Mouse (Mus musculus): ENCODE results near the gene Rpl11.
"Not testable (repeated sequence)": the region's sequence is repeated elsewhere in the genome, so short reads cannot be mapped to it uniquely, and the experiment has no call there.

Rpl11 gene

DNA sequence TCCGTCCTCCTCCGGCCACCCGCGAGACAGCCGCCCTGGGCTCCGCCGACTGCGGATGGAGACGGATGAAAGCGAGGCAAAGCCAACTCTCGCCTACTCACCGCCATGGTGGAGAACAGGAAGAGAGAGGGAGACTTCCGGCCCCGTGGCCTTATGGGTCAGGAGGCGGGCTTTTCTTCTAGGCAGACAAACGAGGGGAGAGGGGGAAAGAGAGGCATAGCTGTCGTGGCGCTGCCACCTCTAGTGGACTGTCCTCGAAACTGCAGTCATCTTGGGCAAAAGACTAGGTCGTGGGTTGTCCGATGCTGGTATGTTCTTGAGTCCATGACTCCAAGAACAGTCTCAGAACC, at the start of gene Rpl11:
Gene Rpl11, minus strand, starts transcription at position 182 of the 350 bp plus-strand sequence.
- peak; percentile 87 to 88 for DNase-seq (ENCODE audit: low spot score in 2 of 2)

DNA sequence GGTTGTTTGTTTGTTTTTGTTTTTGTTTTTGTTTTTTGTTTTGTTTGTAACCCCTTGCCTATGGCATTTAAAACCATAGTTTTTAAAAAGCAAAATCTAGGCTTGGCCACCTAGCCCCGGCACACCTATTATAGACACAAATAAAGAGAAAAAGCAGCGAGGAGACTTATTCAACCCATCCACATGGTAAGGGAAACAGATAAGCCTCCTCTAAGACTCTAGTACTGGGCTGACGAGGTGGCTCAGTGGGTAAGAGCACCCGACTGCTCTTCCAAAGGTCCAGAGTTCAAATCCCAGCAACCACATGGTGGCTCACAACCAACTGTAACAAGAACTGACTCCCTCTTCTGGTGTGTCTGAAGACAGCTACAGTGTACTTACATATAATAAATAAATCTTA, 48.5 kb upstream of the Rpl11 start:
- DNase-seq (ENCODE audit: low spot score in 2 of 2): not testable (repeated sequence)

GRCm38 (mm10) chr4:136100396-136101070, 47.3 kb upstream of the Rpl11 start:
- DNase-seq (ENCODE audit: low spot score in 2 of 2): no peak

- no peak for DNase-seq (ENCODE audit: low spot score in 2 of 2)
Observed at GRCm38 (mm10) chr4:136098446-136098845, 45.2 kb upstream of the Rpl11 start.

DNA sequence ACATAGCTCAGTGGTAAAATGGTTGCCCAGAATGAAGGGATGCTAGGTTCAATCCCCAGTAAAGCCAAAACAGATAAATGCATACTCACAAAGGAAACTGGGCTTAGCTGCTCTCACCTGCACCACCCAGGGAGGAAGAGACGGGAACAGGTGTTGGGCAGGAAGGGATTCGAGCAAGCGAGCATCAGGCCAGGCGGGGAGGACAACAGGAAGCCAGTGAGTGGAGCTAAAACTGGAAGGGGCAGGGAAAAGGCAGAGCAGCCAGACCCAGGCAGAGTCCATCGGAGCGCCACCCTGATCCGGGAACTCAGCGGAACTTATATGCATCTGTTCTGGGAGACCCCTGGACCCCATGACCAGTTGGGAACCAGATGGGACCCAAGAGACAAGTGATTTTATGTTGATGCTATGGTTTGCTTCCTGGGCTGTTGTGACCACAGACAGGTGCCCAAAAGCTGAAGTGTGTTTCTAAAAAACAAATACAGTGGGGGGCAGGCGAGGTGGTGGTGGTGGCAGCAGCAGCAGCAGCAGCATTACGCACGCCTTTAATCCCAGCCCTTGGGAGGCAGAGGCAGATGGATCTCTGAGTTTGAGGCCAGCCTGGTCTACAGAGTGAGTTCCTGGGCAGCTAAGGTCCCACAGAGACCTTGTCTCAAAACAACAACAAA, 43.4 kb upstream of the Rpl11 start:
- no peak for DNase-seq (ENCODE audit: low spot score in 2 of 2)

GRCm38 (mm10) chr4:136095490-136096105, 42.4 kb upstream of the Rpl11 start:
- no peak for DNase-seq (ENCODE audit: low spot score in 2 of 2)

DNA sequence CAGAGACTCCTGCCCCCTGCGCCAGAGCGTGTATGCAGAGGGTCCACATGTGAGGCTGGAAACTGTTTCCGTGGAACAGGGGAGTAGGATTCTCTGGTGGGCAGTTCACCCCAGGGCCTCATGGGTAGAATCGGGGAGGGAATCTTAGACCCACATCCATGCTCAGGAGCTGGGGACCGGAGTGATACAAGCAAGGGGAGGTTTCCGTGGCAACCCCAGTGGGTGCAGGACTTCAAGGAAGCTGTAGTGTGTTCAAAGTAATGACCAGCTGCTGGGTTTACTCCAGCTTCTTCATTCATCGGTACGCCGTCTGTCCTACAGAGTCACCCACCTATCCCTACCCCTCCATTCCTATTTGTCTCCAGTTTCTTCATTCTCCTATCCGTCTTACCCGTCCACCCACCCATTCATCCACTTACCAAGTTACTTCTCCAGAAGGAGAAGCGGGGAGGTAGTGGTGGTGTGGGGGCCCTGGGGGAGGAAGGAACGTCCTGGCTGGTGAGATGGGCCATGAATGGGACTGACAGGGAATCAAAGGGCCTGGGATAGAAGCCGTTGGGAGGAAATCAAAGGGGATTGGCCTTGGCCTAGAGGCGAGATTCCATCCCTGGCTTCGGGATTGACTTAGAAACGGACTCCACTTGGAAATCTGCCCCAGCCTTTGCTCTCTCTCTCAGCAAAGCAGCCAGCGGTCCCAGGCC, 41.4 kb upstream of the Rpl11 start:
- DNase-seq (ENCODE audit: low spot score in 2 of 2): peak; percentile 44 to 48

GRCm38 (mm10) chr4:136092498-136092897, 39.3 kb upstream of the Rpl11 start:
- DNase-seq (ENCODE audit: low spot score in 2 of 2): no peak

GRCm38 (mm10) chr4:136091346-136091745, 38.1 kb upstream of the Rpl11 start:
- DNase-seq (ENCODE audit: low spot score in 2 of 2): no peak

DNA sequence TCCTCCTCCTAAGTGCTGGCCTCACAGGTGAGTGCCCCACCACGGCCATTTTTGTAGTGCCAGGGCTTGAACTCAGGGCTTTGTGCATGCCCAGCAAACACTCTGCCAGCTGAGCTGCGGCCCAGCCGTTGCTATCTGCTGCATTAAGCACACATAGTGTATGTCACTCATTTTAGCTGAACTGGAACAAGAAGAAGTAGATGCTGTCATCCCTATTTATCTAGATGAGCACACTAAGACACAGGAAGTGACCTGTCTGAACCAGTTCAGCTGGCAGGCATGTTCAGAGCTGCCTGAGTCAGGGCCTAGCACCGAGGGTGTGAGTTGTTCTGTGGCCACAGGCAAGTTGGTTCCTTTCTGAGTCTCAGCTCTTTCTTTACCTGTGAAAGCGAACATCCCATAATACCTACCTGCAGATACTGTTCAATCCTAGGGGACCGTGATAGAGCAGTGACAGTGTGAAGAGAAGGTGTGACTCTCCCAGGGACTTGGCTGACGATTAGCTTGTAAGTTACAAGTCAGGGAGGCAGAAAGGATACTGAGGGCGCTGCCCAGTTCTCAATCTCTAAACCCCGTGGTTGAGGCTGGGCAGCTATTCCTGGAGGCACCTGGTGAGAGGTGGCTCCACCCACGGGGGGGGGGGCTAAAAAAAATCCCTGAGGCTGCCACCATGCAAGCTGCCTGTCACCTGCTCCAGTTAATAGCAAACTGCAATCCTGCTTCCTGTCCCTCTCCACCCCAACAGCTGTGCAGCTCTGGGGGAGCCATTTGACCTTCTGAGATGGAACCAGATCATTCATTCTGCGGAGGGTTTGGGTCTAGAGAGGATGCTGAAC, 36.7 kb upstream of the Rpl11 start:
- DNase-seq (ENCODE audit: low spot score in 2 of 2): no peak

- DNase-seq (ENCODE audit: low spot score in 2 of 2): no peak
Observed at GRCm38 (mm10) chr4:136088971-136089747, 35.9 kb upstream of the Rpl11 start.

GRCm38 (mm10) chr4:136088364-136088763, 35.1 kb upstream of the Rpl11 start:
- no peak for DNase-seq (ENCODE audit: low spot score in 2 of 2)

- DNase-seq (ENCODE audit: low spot score in 2 of 2): no peak
Observed at GRCm38 (mm10) chr4:136087261-136087660, 34.0 kb upstream of the Rpl11 start.

DNA sequence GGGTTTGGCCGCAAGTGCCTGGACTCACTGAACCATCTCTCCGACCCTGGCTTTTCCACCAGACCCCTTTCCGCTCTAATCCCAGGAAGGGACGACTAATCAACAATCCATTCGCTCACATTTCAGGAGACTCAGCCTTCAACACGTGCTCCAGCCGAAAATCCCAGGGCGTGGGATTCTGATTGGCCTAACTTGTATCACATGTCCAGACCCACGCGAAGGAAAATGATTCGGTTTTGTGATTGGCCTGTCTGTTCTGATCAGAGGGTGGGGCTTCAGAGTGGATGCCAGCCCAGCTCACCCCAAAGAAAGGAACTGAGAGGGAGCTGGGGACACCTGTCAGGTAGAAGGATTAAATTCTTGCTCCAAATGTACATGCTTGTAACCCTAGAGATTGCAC, 31.6 kb upstream of the Rpl11 start:
- DNase-seq (ENCODE audit: low spot score in 2 of 2): no peak

- DNase-seq (ENCODE audit: low spot score in 2 of 2): no peak
Observed at GRCm38 (mm10) chr4:136083269-136084105, 30.3 kb upstream of the Rpl11 start.

GRCm38 (mm10) chr4:136081729-136082128, 28.5 kb upstream of the Rpl11 start:
- DNase-seq (ENCODE audit: low spot score in 2 of 2): no peak

GRCm38 (mm10) chr4:136078649-136079048, 25.4 kb upstream of the Rpl11 start:
- DNase-seq (ENCODE audit: low spot score in 2 of 2): no peak

GRCm38 (mm10) chr4:136076776-136077538, 23.7 kb upstream of the Rpl11 start:
- no peak for DNase-seq (ENCODE audit: low spot score in 2 of 2)

GRCm38 (mm10) chr4:136071178-136071714, 18.0 kb upstream of the Rpl11 start:
- DNase-seq (ENCODE audit: low spot score in 2 of 2): peak; percentile 34 to 58

Data from frontal cortex, postnatal 10 days (tissue).